Mouse (Mus musculus) olfactory bulb, adult 2 months (tissue): ENCODE data around the gene Map4k4.

Source experiments
- CTCF ChIP-seq: fragments of 200-500 bp; IDR thresholded peaks from 2 replicates; pipeline ENCODE4 v1.5.1; 2012; ENCODE audit warnings: low read depth, mild to moderate bottlenecking, low read length, moderate library complexity; ENCODE audit not compliant: insufficient read depth
- POLR2A ChIP-seq: fragments of 200-500 bp; IDR thresholded peaks from 2 replicates; pipeline ENCODE4 v1.6.1; 2012; ENCODE audit warnings: mild to moderate bottlenecking, low read depth, low read length, moderate library complexity; ENCODE audit not compliant: insufficient read depth

DNA sequence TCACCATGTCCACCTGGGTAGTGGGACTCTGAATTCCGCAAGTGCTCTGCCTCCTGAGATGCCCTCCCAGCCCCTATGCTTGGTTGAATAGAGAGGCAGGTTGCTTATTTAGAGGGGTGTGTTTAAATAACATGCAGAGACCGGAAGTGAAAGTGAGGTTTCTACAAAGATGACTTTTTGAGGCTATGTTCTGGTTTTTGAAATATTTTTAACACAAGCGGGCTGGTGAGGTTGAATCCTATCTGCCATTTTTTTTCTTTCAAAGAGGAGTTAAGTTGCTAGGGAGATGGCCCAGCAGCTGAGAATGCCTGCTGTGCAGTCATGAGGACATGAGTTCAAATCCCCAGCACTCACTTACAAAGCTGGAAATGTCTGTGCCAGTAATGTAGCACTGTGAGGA lies 4.0 kb downstream of the Map4k4 start:
- TF ChIP-seq CTCF (no peak), POLR2A (no peak)
